Mouse (Mus musculus): ENCODE results near the gene Pacsin1. TPM values are rescaled to one million over a fixed set of nuclear protein-coding genes. Genes with fewer than 3 reads are reported as not detected.

Gene Pacsin1
- polyA plus RNA-seq, 1 experiment, result not detected

DNA sequence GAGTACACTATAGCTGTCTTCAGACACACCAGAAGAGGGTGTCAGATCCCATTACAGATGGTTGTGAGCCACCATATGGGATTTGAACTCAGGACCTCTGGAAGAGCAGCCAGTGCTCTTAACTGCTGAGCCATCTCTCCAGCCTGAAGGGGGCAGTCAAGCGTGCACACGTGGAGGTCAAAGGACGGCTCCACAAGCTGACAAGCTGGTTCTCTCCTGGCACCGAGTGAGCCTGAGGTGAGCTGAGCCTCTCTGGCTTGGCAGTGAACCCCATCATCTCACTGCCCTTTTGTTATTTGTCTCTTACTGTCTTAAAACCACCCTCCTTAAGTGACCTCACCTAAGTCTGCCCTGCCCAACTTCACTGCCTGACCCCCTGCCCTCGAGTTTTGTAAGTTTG lies 27.9 kb upstream of the Pacsin1 start:
- TF ChIP-seq GATA1 (IDR thresholded peaks at IDR 0.05; ENCODE audit: low read length), result no peak

DNA sequence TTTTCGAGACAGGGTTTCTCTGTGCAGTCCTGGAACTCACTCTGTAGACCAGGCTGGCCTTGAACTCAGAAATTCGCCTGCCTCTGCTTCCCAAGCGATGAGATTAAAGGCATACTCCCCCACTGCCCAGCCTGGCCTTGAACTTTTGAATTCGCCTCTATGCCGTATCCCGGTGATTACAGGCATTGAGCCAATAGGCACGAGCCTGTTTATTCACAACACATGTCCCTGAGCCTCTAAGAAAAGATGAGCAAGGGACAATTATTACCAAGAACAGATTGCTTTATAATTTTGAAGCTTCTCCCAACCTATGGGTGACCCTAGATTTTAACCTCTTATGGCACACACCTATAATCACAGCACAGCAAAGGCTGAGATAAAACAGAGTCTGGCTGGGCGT lies 26.9 kb upstream of the Pacsin1 start:
- no peak for TF ChIP-seq GATA1 (IDR thresholded peaks at IDR 0.05; ENCODE audit: low read length)

DNA sequence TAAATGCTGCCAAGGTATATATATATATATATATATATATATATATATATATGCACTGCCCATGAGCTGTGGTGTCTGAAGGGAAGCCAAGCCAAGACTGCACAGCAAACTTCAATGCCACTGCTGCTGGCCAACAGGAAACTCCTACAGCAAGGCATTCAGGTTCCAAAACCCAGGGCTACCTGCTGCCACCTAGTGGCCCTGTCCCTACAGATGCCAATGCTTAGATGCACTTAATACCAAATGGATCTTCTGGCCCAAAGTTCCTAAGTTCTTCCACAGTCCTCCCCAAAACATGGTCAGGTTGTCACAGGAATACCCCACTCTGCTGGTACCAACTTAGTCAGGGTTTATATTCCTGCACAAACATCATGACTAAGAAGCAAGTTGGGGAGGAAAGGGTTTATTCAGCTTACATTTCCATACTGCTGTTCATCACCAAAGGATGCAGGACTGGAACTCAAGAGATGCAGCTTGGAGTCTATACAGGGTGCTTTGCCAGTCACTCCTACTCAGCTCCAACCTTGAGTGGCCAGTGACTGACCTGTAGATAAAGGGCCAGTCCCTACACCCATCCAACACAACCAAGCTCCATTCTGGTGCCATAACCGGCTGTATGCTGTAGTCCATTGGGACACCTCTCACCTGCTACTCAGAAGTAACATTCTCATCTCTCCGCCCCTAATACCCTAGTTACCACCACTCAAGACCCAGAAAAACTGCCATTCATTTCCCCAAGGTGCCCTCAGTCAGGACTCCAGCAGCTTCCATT lies 25.9 kb upstream of the Pacsin1 start:
- TF ChIP-seq GATA1 (IDR thresholded peaks at IDR 0.05; ENCODE audit: low read length), result no peak

DNA sequence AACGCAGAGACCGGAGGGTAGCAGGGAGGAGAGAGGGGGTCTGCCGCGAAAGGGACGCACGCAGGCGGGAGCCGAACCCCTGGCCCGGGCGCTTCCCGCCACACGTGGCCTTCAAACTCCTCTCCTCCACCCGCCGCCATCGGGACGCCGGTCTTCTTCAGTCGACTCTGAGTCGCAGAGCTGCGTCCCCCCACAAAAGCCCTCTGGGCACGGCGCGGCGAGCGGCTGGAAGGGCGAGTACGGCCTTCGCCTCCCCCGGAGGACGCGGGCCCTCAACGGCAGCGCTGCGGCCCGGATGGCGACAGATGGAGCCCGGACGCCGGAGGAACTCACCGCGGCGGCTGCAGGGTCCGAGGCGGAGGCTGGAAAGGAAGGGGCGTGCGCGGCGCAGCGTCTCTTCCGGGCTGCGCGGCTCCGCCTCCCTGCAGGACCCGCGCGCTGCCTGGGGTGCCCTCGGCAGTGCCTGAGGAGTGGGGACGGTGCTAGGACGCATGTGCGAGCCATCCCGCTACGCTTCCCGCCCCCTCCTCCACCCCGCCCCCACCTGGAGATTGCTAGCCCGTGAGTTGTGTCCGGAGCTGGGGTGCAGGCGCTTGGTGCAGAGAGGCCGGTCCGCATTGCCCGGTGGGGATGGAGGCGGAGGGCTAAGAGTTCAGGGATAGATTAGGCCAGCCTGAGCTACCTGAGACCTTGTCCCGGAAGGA lies 20.3 kb upstream of the Pacsin1 start, which contains the start of gene RPS10-NUDT3:
RPS10-NUDT3 (minus strand) TSS at position 352 of the 704 bp plus-strand sequence.
- no peak for TF ChIP-seq GATA1 (IDR thresholded peaks at IDR 0.05; ENCODE audit: low read length)

DNA sequence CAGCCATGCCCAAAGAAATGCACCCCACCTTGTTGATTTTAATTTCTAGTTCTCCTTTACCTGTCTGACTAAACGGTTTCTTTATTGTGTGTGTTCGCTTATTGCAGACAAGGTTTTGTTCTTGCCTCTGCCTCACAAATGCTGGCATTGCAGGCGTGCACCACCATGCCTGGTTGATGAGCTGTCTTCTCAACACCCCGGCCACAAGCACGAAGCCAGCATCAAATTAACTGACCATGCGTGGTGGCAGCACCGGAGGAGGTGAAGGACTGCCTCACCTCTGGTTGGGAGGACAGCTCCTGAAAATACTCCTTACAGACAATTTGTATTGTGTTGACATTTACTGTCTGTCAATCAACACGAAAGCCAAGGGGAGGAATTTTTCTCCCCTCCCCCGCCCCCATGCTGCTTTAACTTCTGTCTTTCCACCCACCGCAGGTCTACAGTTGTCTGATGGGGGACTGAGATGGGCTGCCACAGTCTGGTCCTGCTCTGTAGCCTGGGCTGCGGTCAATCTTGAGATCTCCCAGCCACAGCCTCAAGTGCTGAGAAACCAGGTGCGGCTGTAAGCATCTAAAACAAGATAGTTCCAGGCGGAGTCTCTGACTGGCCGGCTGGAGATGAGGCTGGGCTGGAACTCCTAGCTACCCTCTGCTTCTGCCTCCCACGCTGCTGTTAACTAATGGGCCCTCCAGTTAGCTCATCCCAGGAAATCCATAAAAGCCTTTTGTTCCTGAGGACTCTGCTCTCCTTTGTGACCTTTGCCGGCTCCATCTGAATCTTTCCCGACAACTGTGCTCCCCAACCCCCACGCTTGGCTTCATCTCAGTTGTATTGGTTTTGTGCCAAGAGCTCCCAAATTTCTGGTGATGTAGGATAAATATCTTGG lies 18.9 kb upstream of the Pacsin1 start, which contains the start of gene Rps10:
Rps10 (minus strand) TSS at position 538 of the 889 bp plus-strand sequence.
- peak; percentile 22 for TF ChIP-seq GATA1 (IDR thresholded peaks at IDR 0.05; ENCODE audit: low read length)

DNA sequence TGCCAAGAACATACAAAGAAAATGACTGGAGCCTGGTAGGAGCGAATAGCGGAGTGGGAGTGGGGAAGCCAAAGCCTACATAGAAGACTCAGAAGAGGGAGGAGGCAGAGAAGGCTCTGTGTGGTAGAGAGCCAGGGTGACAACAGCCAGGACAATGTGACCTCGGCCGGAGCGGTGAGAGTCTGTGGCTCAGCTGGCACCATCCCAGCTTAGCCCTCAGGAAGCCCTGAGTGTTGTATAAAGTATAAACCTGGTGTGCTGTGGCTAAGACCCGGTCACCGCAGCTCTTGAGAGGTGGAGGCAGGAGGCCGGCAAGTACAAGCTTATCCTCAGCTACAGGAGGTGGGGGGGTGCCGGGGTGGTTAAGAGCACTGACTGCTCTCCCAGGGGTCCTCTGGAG lies 18.0 kb upstream of the Pacsin1 start:
- no peak for TF ChIP-seq GATA1 (IDR thresholded peaks at IDR 0.05; ENCODE audit: low read length)

DNA sequence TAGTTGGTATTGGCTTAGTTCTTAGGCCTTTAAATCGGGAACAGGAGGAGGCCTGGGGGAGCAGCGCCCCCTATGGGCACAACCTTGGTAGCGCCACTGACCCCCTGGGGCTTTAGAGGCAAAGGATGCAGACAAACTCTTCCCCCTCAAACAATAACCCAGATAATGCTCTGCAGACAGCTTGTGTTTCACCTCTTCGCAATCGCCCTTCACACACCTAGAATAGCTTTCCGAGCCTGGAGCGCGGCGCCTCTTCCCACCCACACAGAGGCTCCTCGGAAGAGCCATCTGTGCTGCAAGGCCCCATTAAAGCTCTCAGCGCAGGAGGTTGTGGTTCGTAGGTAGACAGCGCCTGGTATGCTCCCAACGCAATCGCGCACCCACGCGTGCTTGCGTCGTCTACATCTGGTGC lies 16.4 kb upstream of the Pacsin1 start:
- TF ChIP-seq GATA1 (IDR thresholded peaks at IDR 0.05; ENCODE audit: low read length), result no peak

DNA sequence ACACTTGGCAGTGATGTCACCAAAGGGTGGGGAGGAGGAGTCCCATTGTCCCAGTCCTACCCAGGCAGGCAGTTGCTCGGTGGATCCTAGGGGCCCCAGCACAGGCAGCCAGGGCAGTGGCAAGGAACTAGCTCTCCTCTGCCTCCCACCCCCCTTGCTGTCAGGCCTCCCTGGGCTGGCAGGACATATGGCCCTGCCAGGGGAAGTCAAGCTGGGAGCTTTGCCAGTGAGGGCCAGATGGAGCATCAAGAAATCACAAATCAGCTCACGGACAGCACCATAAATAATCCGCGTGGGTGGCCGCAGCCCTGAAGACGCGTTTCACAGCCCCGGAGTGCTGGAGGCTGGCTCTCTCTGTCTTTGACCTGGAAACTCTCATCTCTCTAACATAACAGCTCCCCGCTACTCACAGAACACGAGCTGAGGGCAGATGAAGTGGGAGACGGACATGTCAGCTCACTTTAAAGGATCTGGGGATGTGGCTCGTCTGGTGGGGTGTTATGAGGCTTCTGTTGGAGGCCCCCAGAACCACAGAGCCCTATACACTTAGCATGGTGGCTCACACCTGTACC lies 12.7 kb upstream of the Pacsin1 start:
- TF ChIP-seq GATA1 (IDR thresholded peaks at IDR 0.05; ENCODE audit: low read length), result no peak

DNA sequence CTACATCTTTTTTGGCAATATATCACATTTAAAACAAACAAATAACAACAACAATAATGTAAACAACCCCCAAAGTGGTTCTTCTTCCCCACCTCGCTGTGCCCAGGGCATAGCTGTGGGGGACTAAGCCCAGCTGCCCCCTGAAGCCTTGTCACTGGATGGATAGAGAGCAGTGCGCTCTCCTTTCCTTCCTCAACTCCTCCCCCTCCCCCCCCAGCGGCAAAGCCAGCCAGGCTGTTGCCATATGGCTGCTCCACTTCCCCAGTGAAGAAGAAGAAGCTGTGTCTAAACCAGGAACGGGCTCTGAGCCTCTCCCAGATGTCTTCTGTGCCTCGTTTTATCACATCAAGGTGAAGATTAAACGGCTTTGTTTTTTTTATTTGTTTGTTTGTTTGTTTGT lies 12.2 kb upstream of the Pacsin1 start:
- TF ChIP-seq GATA1 (IDR thresholded peaks at IDR 0.05; ENCODE audit: low read length), result no peak

DNA sequence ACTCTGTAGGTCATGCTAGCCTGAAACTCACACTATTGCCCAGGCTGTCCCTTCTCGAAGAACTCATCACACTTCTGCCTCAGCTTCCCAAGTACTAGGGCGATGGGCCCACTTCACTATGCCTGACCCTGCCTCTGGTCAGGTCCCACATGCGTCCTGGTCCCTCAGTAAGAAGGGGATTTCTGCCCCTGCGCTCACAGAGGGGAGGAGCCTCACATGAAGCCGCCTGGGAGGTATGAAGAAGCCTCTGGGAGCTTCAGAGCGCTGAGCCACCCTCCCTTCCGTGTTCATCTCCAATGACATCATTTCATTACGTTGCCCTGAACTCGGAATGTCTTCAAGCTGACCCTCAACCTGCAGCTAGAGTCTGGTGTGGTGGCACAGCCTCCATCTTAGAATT lies 11.6 kb upstream of the Pacsin1 start:
- TF ChIP-seq GATA1 (IDR thresholded peaks at IDR 0.05; ENCODE audit: low read length), result no peak

DNA sequence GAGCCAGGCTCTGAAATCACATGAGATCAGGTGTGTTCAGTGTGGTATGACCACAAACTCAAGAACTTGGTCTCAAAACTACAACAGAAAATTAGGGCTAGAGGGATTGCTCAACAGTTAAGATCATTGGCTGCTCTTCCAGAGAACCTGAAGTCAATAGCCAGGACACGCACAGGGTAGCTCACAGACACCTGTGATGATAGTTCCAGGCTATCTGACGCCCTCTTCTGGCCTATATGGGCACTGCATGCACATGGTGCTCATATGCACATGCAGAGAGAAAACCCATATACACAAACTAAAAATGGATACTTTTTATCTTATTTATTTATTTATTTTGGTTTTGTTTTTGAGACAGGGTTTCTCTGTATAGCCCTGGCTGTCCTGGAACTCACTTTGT lies 10.7 kb upstream of the Pacsin1 start:
- TF ChIP-seq GATA1 (IDR thresholded peaks at IDR 0.05; ENCODE audit: low read length), result no peak

DNA sequence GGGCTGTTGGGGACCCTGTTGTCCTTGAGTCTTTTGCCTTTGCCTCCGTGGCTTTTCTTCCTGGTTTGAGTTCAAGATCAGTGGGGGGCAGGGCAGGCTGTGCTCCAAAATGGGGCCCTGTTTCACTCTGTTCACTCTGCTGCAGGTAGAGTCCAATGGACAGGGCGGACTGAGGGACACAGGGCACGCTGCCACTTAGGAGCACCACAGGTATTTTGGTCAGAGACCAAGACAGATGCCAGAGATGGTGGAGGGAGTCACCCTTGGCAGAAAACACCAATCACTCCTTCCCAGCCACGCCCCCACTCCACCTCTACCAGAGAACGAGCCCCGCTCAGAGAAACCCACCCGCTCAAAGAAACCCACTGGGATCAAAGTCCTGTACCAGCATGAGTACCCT lies 9.5 kb upstream of the Pacsin1 start:
- no peak for TF ChIP-seq GATA1 (IDR thresholded peaks at IDR 0.05; ENCODE audit: low read length)

DNA sequence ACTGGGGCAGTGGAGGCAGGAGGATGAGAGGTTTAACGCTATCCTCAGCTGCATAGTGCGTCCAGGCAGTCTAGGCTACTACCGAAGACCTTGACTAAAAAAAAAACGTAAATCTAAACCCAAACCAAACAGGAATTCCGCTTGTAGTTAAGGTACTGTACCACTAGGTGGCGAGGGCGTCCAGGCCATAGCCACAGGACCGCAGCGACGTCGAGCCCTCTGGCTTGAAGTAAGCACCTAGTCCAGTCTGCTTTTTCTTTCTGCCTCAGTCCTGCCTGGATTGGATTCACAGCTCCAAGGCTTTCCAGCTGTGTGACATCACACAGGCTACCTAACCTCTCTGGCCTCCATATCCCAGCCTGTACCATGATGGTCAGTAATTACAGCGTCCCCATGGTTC lies 5.1 kb upstream of the Pacsin1 start:
- TF ChIP-seq GATA1 (IDR thresholded peaks at IDR 0.05; ENCODE audit: low read length), result no peak

DNA sequence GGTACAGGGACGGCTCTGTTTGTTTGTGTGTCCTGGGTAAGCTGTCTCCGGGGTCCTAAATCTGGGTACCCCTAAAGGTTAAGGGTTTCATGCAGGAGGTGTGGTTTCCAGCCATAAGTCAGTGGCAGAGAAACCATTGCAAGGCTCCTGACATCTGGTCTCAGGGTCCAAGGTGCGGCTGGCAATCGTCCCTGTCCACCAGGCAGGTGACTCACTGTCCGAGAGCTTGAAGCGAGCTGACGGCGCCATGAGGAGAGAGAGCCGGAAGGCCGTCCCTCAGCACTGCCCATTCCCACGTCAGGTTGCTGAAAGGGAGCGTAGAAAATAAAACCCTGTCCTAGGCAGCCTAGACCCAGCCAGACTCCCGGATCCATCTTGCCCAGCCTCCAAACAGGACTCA lies 4.7 kb upstream of the Pacsin1 start:
- TF ChIP-seq GATA1 (IDR thresholded peaks at IDR 0.05; ENCODE audit: low read length), result no peak

DNA sequence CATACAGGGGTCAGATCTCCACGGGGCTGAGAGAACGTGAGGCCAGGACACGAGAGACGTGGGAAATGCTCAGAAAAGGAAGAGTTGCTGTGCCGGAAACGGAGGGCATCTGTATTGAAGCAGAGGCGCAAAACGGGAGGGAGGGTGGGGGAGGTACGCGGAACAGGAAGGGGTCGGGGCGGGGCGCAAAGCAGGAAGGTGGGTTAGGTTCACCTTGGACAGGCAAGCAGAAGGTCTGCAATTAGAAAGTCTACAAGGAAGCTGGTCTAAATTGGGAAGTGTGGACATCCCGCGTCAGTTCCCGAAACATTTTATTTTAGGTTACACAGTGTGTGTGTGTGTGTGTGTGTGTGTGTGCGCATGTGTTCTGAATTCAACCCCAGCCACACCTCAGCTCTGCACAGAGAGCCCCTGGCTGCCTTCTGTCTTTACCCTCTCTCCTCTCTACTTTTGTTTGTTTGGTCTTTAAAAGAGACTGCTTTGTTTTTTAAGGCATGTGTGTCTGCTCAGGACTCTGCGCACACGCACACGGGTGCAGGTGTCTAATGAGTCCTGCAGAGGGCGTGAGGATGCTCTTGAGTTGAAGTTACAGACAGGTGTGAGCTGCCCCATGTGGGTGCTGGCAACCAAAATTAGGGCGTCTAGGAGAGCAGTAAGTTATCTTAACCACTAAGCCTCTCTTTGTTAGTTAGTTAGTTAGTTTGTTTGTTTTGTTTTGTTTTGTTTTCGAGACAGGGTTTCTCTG lies 3.1 kb upstream of the Pacsin1 start:
- TF ChIP-seq GATA1 (IDR thresholded peaks at IDR 0.05; ENCODE audit: low read length), result no peak
